Mouse (Mus musculus) frontal cortex, postnatal 10 days (tissue): ENCODE measurements around the gene Ms4a4a.
"Not testable (repeated sequence)": the region's sequence is repeated elsewhere in the genome, so short reads cannot be mapped to it uniquely, and the experiment has no call there.

Experiments used
- DNase-seq, 2 experiments: peaks; one replicate each; pipeline ENCODE4 v3.0.0; 2022; ENCODE audit warnings: low spot score in 2 of 2, mixed read lengths in 1 of 2

Ms4a4a gene

GRCm38 (mm10) chr19:11375273-11375672 lies at the start of gene Ms4a4a:
Gene Ms4a4a, plus strand, starts transcription at chr19:11375523.
- no peak for DNase-seq

GRCm38 (mm10) chr19:11335932-11336331 lies 39.4 kb upstream of the Ms4a4a start, which contains the start of gene Ms4a7:
Gene Ms4a7, minus strand, starts transcription at chr19:11336146.
- no peak for DNase-seq

GRCm38 (mm10) chr19:11343147-11343546 lies 32.2 kb upstream of the Ms4a4a start:
- no peak for DNase-seq

GRCm38 (mm10) chr19:11343992-11344391 lies 31.3 kb upstream of the Ms4a4a start:
- DNase-seq, result no peak

GRCm38 (mm10) chr19:11349698-11350481 lies 25.4 kb upstream of the Ms4a4a start:
- DNase-seq, result peak; percentile 7 to 12

GRCm38 (mm10) chr19:11351878-11352277 lies 23.4 kb upstream of the Ms4a4a start:
- DNase-seq, result no peak

GRCm38 (mm10) chr19:11355730-11356129 lies 19.6 kb upstream of the Ms4a4a start:
- DNase-seq, result no peak

- no peak for DNase-seq
Observed at GRCm38 (mm10) chr19:11360106-11360505, 15.2 kb upstream of the Ms4a4a start.

GRCm38 (mm10) chr19:11362002-11362401 lies 13.3 kb upstream of the Ms4a4a start:
- no peak for DNase-seq

- no peak for DNase-seq
Observed at GRCm38 (mm10) chr19:11368310-11368709, 7.0 kb upstream of the Ms4a4a start.

GRCm38 (mm10) chr19:11371181-11371580 lies 4.1 kb upstream of the Ms4a4a start:
- no peak for DNase-seq

GRCm38 (mm10) chr19:11376399-11376798 lies 1.1 kb downstream of the Ms4a4a start:
- DNase-seq, result no peak

GRCm38 (mm10) chr19:11387109-11387508 lies 11.8 kb downstream of the Ms4a4a start:
- no peak for DNase-seq

- DNase-seq, result no peak
Observed at GRCm38 (mm10) chr19:11387685-11388084, 12.4 kb downstream of the Ms4a4a start.

- no peak for DNase-seq
Observed at GRCm38 (mm10) chr19:11388949-11389348, 13.6 kb downstream of the Ms4a4a start.

- DNase-seq, result no peak
Observed at GRCm38 (mm10) chr19:11395769-11396168, 20.4 kb downstream of the Ms4a4a start.

- no peak for DNase-seq
Observed at GRCm38 (mm10) chr19:11404527-11404926, 29.2 kb downstream of the Ms4a4a start, which contains the start of gene Ms4a4c. Gene Ms4a4c, plus strand, starts transcription at chr19:11404770.

GRCm38 (mm10) chr19:11407428-11407827 lies 32.1 kb downstream of the Ms4a4a start:
- no peak for DNase-seq

- no peak for DNase-seq
Observed at GRCm38 (mm10) chr19:11408591-11408990, 33.3 kb downstream of the Ms4a4a start.

GRCm38 (mm10) chr19:11411640-11412039 lies 36.3 kb downstream of the Ms4a4a start:
- DNase-seq, result no peak

- no peak for DNase-seq
Observed at GRCm38 (mm10) chr19:11414084-11414483, 38.8 kb downstream of the Ms4a4a start.

- no peak for DNase-seq
Observed at GRCm38 (mm10) chr19:11415581-11415980, 40.3 kb downstream of the Ms4a4a start.

GRCm38 (mm10) chr19:11418865-11419264 lies 43.5 kb downstream of the Ms4a4a start:
- DNase-seq, result not testable (repeated sequence)
